Mouse (Mus musculus): ENCODE data around the gene Pik3cb.
A peak's percentile ranks its signal among the peaks of the same experiment; 100 is the strongest.

- TF ChIP-seq CTCF (IDR thresholded peaks at IDR 0.05; ENCODE audit: control insufficient read depth, insufficient read depth, insufficient read length) (no peak), FOSL1 (IDR thresholded peaks at IDR 0.05; ENCODE audit: insufficient read depth, low read length, poor library complexity, severe bottlenecking) (peak; percentile 45), USF1 (IDR thresholded peaks at IDR 0.05; ENCODE audit: low read depth) (no peak), CEBPB (IDR thresholded peaks at IDR 0.05; ENCODE audit: low read depth) (no peak)
These were observed 8.4 kb downstream of the Pik3cb start for GRCm38 (mm10) chr9:99131951-99132470.

All from C2C12 (cell line).